Mouse (Mus musculus) ES-E14 (cell line): ENCODE results near the gene Galnt14.

Source experiments
- CHD2 ChIP-seq: IDR thresholded peaks from 2 replicates; pipeline ENCODE4 v1.6.1; 2014; ENCODE audit warnings: mild to moderate bottlenecking, low read depth, low read length, inconsistent platforms
- HCFC1 ChIP-seq: IDR thresholded peaks from 2 replicates; pipeline ENCODE4 v1.6.1; 2012; ENCODE audit warnings: low read length, inconsistent platforms, borderline replicate concordance; ENCODE audit not compliant: insufficient read depth
- MAFK ChIP-seq: IDR thresholded peaks from 2 replicates; pipeline ENCODE4 v1.6.1; 2014; ENCODE audit warnings: mild to moderate bottlenecking, low read depth, low read length, inconsistent platforms; ENCODE audit not compliant: insufficient read depth
- ZC3H11A ChIP-seq: IDR thresholded peaks from 2 replicates; pipeline ENCODE4 v1.6.1; 2012; ENCODE audit warnings: low read depth, mild to moderate bottlenecking, inconsistent platforms, low read length, borderline replicate concordance

GRCm38 (mm10) chr17:73502613-73503012 lies 207.6 kb downstream of the Galnt14 start:
- TF ChIP-seq CHD2: no peak
- no peak for TF ChIP-seq ZC3H11A
- TF ChIP-seq MAFK: no peak
- no peak for TF ChIP-seq HCFC1
